Mouse (Mus musculus) lung, postnatal 25 days (tissue): ENCODE results near the gene Smyd2.
A peak's percentile ranks its signal among the peaks of the same experiment; 100 is the strongest.

ENCODE experiments used
- DNase-seq: peaks from one replicate; pipeline ENCODE4 v3.0.0; 2022; ENCODE audit warnings: low spot score

The Smyd2 gene

GRCm38 (mm10) chr1:189921818-189922592, at the start of gene Smyd2:
Gene Smyd2, minus strand, starts transcription at chr1:189922363.
- DNase-seq = peak; percentile 61

GRCm38 (mm10) chr1:189970381-189970780, 48.2 kb upstream of the Smyd2 start:
- no peak for DNase-seq

GRCm38 (mm10) chr1:189968027-189968426, 45.9 kb upstream of the Smyd2 start:
- no peak for DNase-seq

- DNase-seq = no peak
Measured at GRCm38 (mm10) chr1:189960481-189960880, 38.3 kb upstream of the Smyd2 start.

GRCm38 (mm10) chr1:189959802-189960201, 37.6 kb upstream of the Smyd2 start:
- no peak for DNase-seq

GRCm38 (mm10) chr1:189951861-189952260, 29.7 kb upstream of the Smyd2 start:
- DNase-seq = no peak

- DNase-seq = no peak
Measured at GRCm38 (mm10) chr1:189947411-189947810, 25.2 kb upstream of the Smyd2 start.

- DNase-seq = no peak
Measured at GRCm38 (mm10) chr1:189946126-189946525, 24.0 kb upstream of the Smyd2 start.

GRCm38 (mm10) chr1:189941786-189942185, 19.6 kb upstream of the Smyd2 start:
- no peak for DNase-seq

GRCm38 (mm10) chr1:189936436-189937105, 14.4 kb upstream of the Smyd2 start:
- no peak for DNase-seq

- DNase-seq = no peak
Measured at GRCm38 (mm10) chr1:189933480-189934202, 11.5 kb upstream of the Smyd2 start.

- DNase-seq = no peak
Measured at GRCm38 (mm10) chr1:189932976-189933375, 10.8 kb upstream of the Smyd2 start.

- DNase-seq = no peak
Measured at GRCm38 (mm10) chr1:189932190-189932589, 10.0 kb upstream of the Smyd2 start.

GRCm38 (mm10) chr1:189929896-189930295, 7.7 kb upstream of the Smyd2 start:
- DNase-seq = no peak

GRCm38 (mm10) chr1:189927644-189928043, 5.5 kb upstream of the Smyd2 start:
- DNase-seq = peak; percentile 69

- DNase-seq = no peak
Measured at GRCm38 (mm10) chr1:189926279-189926678, 4.1 kb upstream of the Smyd2 start.

GRCm38 (mm10) chr1:189923871-189924568, 1.9 kb upstream of the Smyd2 start:
- DNase-seq = no peak

- DNase-seq = no peak
Measured at GRCm38 (mm10) chr1:189923157-189923556, 994 bp upstream of the Smyd2 start.

- DNase-seq = no peak
Measured at GRCm38 (mm10) chr1:189922721-189923120, 558 bp upstream of the Smyd2 start.

- no peak for DNase-seq
Measured at GRCm38 (mm10) chr1:189921568-189921817, 670 bp downstream of the Smyd2 start.

- DNase-seq = no peak
Measured at GRCm38 (mm10) chr1:189920701-189921567, 1.2 kb downstream of the Smyd2 start.

GRCm38 (mm10) chr1:189919756-189920155, 2.4 kb downstream of the Smyd2 start:
- DNase-seq = no peak
